Mouse (Mus musculus) thymus, adult 2 months (tissue): ENCODE results near the gene Svs6. TPM values are rescaled to one million over a fixed set of nuclear protein-coding genes. Genes with fewer than 3 reads are reported as not detected.
"Not testable (repeated sequence)": the region's sequence is repeated elsewhere in the genome, so short reads cannot be mapped to it uniquely, and the experiment has no call there.

ENCODE experiments used
- DNase-seq: peaks from one replicate; pipeline ENCODE4 v3.0.0; 2021
- H3K27ac ChIP-seq: fragments of 200-500 bp; 2 replicates; pipeline ENCODE4 v1.5.1; 2012; ENCODE audit warnings: low read length, control low read depth; ENCODE audit not compliant: control insufficient read depth, insufficient read depth
- H3K27me3 ChIP-seq: fragments of 200-500 bp; 2 replicates; pipeline ENCODE4 v1.6.1; 2012; ENCODE audit warnings: mild to moderate bottlenecking, low read length, moderate library complexity, mixed read lengths; ENCODE audit not compliant: control insufficient read depth, insufficient read depth
- H3K36me3 ChIP-seq: fragments of 200-500 bp; 2 replicates; pipeline ENCODE4 v1.6.1; 2012; ENCODE audit warnings: mild to moderate bottlenecking, low read length, moderate library complexity; ENCODE audit not compliant: control insufficient read depth, insufficient read depth
- H3K4me1 ChIP-seq: fragments of 200-500 bp; replicated peaks from 2 replicates; pipeline ENCODE4 v1.6.1; 2012; ENCODE audit warnings: low read length; ENCODE audit not compliant: control insufficient read depth, insufficient read depth
- H3K4me3 ChIP-seq: fragments of 200-500 bp; 2 replicates; pipeline ENCODE4 v1.5.1; 2012; ENCODE audit warnings: mild to moderate bottlenecking, low read length, control low read depth, moderate library complexity; ENCODE audit not compliant: control insufficient read depth, insufficient read depth
- CTCF ChIP-seq: fragments of 200-500 bp; IDR thresholded peaks from 2 replicates; pipeline ENCODE4 v1.5.1; 2012; ENCODE audit warnings: mild to moderate bottlenecking, control low read depth, low read length, moderate library complexity, borderline replicate concordance; ENCODE audit not compliant: control insufficient read depth, poor library complexity, insufficient read depth; ENCODE audit errors: extremely low read depth
- POLR2A ChIP-seq: fragments of 200-500 bp; IDR thresholded peaks from 2 replicates; pipeline ENCODE4 v1.6.1; 2012; ENCODE audit warnings: mild to moderate bottlenecking, low read length, control low read depth, moderate library complexity; ENCODE audit not compliant: control insufficient read depth, poor library complexity, insufficient read depth; ENCODE audit errors: extremely low read depth
- WGBS: fragments of 180-500 bp; shearing (Covaris S2); methylation state at CpG from one replicate; pipeline ENCODE4 v1.1.7; 2018; 5-methylcytosine and 5-hydroxymethylcytosine counted together
- polyA plus RNA-seq: library from polyadenylated mRNA; depleted of rRNA; stranded (reverse); fragments of >200 nt; gene quantifications from 2 replicates; pipeline ENCODE4 v1.2.3, GENCODE M21; 2012; rRNA removed

Svs6 gene
- polyA plus RNA-seq, result not detected in 2 replicates

DNA sequence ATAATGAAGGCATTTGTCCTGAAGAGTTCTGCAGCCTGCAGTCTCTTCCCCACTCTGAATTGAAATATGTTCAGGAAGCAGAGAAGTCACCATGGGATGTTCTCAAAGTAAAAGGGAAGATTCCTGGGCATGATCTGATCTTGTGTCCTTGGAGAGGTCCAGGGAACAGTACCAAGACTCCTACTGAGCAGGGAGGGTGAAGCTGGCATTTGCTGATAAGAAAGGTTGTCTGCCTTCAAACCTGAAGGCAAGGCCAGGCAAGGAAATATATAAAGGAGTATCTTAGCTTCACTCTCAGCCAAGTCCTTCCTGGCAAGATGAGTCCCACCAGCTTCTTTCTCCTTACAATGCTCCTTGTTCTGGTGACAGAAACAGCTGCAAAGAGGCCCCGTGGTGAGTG lies at the start of gene Svs6:
Gene Svs6 (plus strand): TSS at position 301 of the 400 bp plus-strand sequence.
- not testable (repeated sequence) for H3K27ac ChIP-seq, H3K4me1 ChIP-seq, DNase-seq, H3K36me3 ChIP-seq, H3K27me3 ChIP-seq, H3K4me3 ChIP-seq
- WGBS, result 89% methylated on average over 1 of the region's 1 CpGs

DNA sequence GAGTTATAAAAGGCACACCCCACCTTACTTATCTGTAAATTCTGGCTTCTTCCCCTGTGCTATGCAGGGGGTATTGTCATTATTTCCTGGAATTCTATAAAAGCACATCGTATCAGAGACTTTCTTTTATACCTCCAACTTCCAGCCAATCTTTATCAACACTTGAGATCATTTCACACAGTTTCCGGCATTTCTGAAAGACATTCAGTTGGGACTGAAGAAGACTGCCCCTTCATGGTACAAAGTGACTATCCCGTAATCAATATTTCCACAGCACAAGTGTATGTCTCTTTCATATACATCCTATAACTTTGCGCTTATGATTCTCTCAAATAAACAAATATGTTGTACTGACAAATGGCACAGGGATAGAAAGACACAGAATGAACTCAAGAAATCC lies 38.2 kb upstream of the Svs6 start, which contains the start of gene Svs4:
Gene Svs4 (minus strand): TSS at position 101 of the 400 bp plus-strand sequence.
- Histone ChIP-seq H3K4me1 (no peaks in the 10 kb centered on the region), H3K36me3 (no peaks in the 10 kb centered on the region), H3K27me3 (no peaks in the 10 kb centered on the region), H3K27ac (no peak within 1 kb of the TSS), H3K4me3 (no peak within 1 kb of the TSS)
- TF ChIP-seq CTCF, result no peak
- TF ChIP-seq POLR2A, result no peak
- WGBS, result 93% methylated on average over 4 of the region's 4 CpGs
- no peak for DNase-seq

DNA sequence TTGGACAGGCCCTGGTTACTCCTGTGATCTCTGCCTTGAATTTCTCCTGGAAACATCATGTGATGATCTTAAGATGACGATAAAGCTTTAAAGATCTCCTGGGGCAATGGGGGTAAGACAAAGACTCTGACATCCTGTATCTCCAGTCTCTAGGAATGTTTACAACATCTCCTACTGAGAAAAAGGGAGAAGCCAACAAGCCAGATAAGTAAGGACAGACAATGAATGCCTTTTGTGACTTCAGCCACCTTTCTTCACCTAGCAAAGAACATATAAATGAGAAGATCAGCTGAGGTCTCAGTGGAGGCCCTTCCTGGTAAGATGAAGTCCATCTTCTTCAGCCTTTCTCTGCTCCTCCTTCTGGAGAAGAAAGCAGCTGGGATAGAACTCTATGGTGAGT lies 27.6 kb upstream of the Svs6 start, which contains the start of gene Svs3a:
Gene Svs3a (plus strand): TSS at position 301 of the 400 bp plus-strand sequence.
- H3K27ac ChIP-seq, DNase-seq, H3K36me3 ChIP-seq, H3K4me3 ChIP-seq, H3K4me1 ChIP-seq, H3K27me3 ChIP-seq: not testable (repeated sequence)
- 85% methylated on average over 1 of the region's 1 CpGs for WGBS

DNA sequence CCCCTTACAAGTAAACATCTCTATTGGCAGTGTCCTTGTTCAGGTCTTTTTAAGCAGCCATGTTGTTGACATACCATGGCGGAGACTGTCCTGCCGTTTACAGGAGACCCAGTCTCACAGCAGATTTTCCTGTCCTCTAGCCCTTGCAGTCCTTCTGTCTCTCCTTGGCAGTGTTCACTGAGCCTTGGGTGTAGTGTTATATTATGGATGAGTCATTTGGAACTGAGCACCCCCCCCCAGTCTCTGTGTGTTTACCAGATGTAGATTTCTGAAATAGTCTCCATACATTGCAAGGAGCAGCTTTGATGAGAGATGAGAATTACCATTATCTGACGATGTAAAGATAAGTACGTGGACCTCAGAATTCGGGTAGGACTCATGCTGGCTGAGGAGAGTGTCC lies 4.0 kb upstream of the Svs6 start:
- TF ChIP-seq CTCF (no peak), POLR2A (no peak)
- H3K27ac ChIP-seq, result no peak overlapping the region
- no peak for DNase-seq
- no peaks in the 10 kb centered on the region for H3K27me3 ChIP-seq
- no peaks in the 10 kb centered on the region for H3K36me3 ChIP-seq
- 89% methylated on average over 5 of the region's 5 CpGs for WGBS
- no peaks in the 10 kb centered on the region for H3K4me1 ChIP-seq
- no peak overlapping the region for H3K4me3 ChIP-seq

DNA sequence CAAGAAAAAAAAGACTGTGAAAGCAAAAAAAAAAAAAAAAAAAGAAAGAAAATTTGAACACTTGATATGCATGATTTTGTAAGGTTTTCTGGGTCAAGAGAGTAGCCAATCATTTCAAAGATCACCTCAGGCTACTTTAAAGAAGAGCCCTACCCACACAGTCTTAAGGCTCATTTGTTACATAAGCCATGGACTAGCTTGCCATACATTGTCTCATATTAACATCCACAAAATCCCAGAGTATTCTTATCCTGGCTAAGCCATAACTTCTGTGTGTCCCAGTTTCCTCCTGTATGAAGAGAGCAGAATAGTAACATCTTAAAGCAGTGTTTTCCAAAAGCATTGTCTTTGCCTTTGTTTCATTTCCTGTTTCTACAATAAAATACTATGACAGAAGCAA lies 1.1 kb upstream of the Svs6 start:
- H3K36me3 ChIP-seq, result not testable (repeated sequence)

DNA sequence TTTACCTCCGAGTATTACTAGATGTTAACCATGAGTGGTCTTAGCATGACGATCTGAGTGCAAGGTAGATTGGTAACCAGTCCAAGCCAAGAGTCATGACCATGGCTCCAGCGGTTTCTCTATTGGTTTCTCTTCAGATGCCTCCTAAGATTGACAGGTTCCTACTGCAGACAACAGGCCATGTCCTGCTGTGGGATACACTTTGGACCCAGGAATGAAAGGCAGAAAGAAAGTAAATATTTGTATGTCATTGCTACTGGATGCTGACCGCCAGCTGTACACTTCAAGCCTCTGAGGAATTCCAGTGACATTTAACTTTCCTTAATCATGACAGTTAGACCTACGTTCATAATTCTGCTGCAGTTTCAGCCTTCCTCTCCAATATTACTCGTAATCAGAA lies 4.4 kb downstream of the Svs6 start:
- H3K36me3 ChIP-seq, result no peaks in the 10 kb centered on the region
- H3K27ac ChIP-seq, result no peak overlapping the region
- no peaks in the 10 kb centered on the region for H3K4me1 ChIP-seq
- H3K27me3 ChIP-seq, result no peaks in the 10 kb centered on the region
- TF ChIP-seq CTCF (no peak), POLR2A (no peak)
- H3K4me3 ChIP-seq, result no peak overlapping the region
- DNase-seq, result no peak
- WGBS, result 93% methylated on average over 6 of the region's 6 CpGs

More for the DNA sequence above, 1.1 kb upstream of the Svs6 start:
- H3K4me1 ChIP-seq, H3K27ac ChIP-seq, H3K4me3 ChIP-seq, DNase-seq, H3K27me3 ChIP-seq: not testable (repeated sequence)

DNA sequence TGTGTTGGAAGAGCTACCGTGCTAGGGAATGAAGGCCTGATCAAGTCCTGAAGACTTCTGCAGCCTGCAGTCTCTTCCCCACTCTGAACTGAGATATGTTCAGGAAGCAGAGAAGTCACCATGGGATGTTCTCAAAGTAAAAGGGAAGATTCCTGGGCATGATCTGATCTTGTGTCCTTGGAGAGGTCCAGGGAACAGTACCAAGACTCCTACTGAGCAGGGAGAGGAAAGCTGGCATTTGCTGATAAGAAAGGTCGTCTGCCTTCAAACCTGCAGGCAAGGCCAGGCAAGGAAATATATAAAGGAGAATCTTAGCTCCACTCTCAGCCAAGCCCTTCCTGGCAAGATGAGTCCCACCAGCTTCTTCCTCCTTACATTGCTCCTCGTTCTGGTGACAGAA lies 15.9 kb downstream of the Svs6 start, which contains the start of gene Svs5:
Gene Svs5 (plus strand): TSS at position 301 of the 400 bp plus-strand sequence.
- WGBS, result 57% methylated on average over 3 of the region's 3 CpGs
- not testable (repeated sequence) for DNase-seq, H3K4me3 ChIP-seq, H3K36me3 ChIP-seq, H3K4me1 ChIP-seq, H3K27ac ChIP-seq, H3K27me3 ChIP-seq

DNA sequence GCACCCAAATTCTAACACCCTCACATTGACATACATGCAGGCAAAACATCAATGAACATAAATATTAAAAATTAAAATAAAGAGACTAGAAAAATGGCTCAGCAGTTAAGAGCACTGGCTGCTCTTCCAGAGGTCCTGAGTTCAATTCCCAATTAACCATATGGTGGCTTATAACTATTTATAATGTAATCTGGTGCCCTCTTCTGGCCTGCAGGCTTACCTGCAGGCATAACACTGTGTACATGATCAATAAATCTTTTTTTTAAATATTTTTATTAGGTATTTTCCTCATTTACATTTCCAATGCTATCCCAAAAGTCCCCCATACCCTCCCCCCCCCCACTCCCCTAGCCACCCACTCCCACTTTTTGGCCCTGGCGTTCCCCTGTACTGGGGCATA lies 27.2 kb downstream of the Svs6 start:
- 100% methylated on average over 1 of the region's 1 CpGs for WGBS
- H3K4me1 ChIP-seq, H3K27me3 ChIP-seq, H3K4me3 ChIP-seq, H3K27ac ChIP-seq, DNase-seq, H3K36me3 ChIP-seq: not testable (repeated sequence)

DNA sequence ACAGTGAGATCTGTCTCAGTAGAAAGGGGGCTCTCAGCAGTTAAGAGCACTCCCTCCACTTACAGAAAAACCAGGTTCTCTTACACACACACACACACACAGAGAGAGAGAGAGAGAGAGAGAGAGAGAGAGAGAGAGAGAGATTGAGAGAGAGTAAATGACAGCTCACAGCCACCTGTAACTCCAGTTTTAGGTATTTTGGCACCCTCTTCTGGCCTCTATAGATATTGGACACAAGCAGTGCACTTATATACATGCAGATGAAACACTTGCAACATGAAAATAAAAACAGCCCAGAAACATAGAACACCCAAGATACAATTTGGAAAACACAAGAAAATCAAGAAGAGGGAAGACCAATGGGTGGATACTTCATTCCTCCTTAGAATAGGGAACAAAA lies 31.1 kb downstream of the Svs6 start:
- H3K36me3 ChIP-seq, DNase-seq, H3K27me3 ChIP-seq, H3K27ac ChIP-seq, H3K4me3 ChIP-seq, H3K4me1 ChIP-seq: not testable (repeated sequence)
